Mouse (Mus musculus): ENCODE results near the gene Plod3.

DNA sequence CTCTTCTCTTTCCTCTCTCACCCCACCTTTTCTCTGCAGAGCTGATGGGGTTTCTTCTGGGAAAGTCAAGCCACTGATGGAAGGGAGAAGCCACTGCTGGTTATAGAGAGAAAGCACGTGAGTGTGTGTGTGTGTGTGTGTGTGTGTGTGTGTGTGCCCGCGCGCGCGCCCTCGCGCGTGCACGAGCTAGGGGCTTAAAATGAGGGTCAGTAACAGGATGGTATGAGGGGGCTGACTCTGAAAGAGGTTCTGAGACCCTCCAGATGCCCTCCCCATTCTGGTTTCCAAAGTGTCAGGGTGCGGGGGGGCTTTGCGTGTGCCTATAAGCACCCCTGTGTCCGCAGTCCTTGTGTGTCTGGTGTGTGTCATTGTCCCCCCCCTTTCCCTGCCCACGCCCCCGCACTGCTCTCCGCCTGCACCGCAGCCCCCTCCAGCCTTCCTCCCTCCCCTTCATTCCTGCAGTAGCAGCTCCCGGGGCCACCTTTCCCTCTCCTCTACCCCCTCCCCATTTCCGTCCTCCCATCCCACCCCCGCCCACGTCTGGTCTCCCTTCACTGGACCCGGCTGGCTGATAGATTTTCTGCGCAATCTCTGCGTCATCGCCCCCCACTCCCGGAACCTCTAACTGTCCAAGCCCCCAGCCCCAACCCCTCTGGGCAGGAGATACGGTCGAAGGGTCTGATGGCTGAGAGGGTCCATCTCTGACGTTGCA, 41.9 kb downstream of the Plod3 start:
- no peak for TF ChIP-seq POLR2A (IDR thresholded peaks at IDR 0.05; ENCODE audit: control insufficient read depth in 1 of 2, insufficient read depth in 1 of 2, low read depth in 1 of 2, low read length in 2 of 2, poor library complexity in 1 of 2)
- no peak for TF ChIP-seq CTCF (IDR thresholded peaks at IDR 0.05 in 2 of 3, conservative IDR thresholded peaks at IDR 0.05 in 1 of 3; ENCODE audit: control insufficient read depth in 1 of 3, insufficient read depth in 1 of 3, low read depth in 2 of 3, low read length in 3 of 3, poor library complexity in 1 of 3, severe bottlenecking in 1 of 3)
- TF ChIP-seq MYB (IDR thresholded peaks at IDR 0.05; ENCODE audit: low read depth, low read length): no peak
- no peak for TF ChIP-seq JUND (IDR thresholded peaks at IDR 0.05; ENCODE audit: low read depth, low read length)
- TF ChIP-seq CHD2 (IDR thresholded peaks at IDR 0.05; ENCODE audit: low read length): no peak
- TF ChIP-seq USF1 (IDR thresholded peaks at IDR 0.05; ENCODE audit: low read depth, low read length): no peak
- TF ChIP-seq TAL1 (IDR thresholded peaks at IDR 0.05; ENCODE audit: low read length): no peak
